In genomic region chr2:33874367-33874766, GRCm38 (mm10) we compare ENCODE assay signal across 16 mouse cellular contexts. TPM values are rescaled to one million over a fixed set of nuclear protein-coding genes. Genes with fewer than 3 reads are reported as not detected.
DNase-seq lines count a peak whose midpoint lies in the region; ATAC-seq and TF ChIP-seq lines count a peak whose summit lies in the region.
"Had no signal": no experiment of that assay in that cellular context is flagged by ENCODE, and none has a peak within 500 bp of the region (broad histone marks: within the 10 kb centered on the region; RNA-seq: fewer than 3 reads in every experiment).

No protein-coding gene starts in this region.

- no peak overlapping the region for H3K9ac ChIP-seq in neural tube, embryonic 15.5 days (replicated peaks)
- H3K9ac ChIP-seq: embryonic facial prominence, embryonic 15.5 days; forebrain, embryonic 12.5 days; liver, embryonic 13.5 days had no signal

- H3K27ac ChIP-seq in neural tube, embryonic 15.5 days (replicated peaks) = peak overlapping the region; percentile 90; the same call in 1 of the 2 replicates
- H3K27ac ChIP-seq: embryonic facial prominence, embryonic 15.5 days; liver, embryonic 13.5 days had no signal

- WGBS in lung, adult 2 months = 33% methylated on average over 5 of the region's 5 CpGs
- 93% methylated on average over 5 of the region's 5 CpGs for WGBS in neural tube, embryonic 15.5 days

- no peak for TF ChIP-seq CTCF in lung, adult 2 months (IDR thresholded peaks at IDR 0.05; ENCODE audit: insufficient read depth, low read length)

- no peaks in the 10 kb centered on the region for H3K27me3 ChIP-seq in neural tube, embryonic 15.5 days (replicated peaks)
- H3K27me3 ChIP-seq: embryonic facial prominence, embryonic 15.5 days; forebrain, embryonic 12.5 days; liver, embryonic 13.5 days had no signal

- H3K4me1 ChIP-seq in lung, adult 2 months (ENCODE audit: control insufficient read depth, insufficient read depth, low read length) = peaks cover 53% of the 10 kb centered on the region
- peaks cover 73% of the 10 kb centered on the region for H3K4me1 ChIP-seq in neural tube, embryonic 15.5 days

- peaks cover 29% of the 10 kb centered on the region for H3K36me3 ChIP-seq in neural tube, embryonic 15.5 days

- H3K4me2 ChIP-seq in neural tube, embryonic 15.5 days = no peak overlapping the region
- H3K4me2 ChIP-seq: embryonic facial prominence, embryonic 15.5 days; forebrain, embryonic 12.5 days; liver, embryonic 13.5 days had no signal

- ATAC-seq in neural tube, embryonic 15.5 days (ENCODE audit: low FRiP score) = no peak

- no peak overlapping the region for H3K4me3 ChIP-seq in lung, adult 2 months (replicated peaks; ENCODE audit: extremely low read depth, low read depth, low read length)
- no peak overlapping the region for H3K4me3 ChIP-seq in neural tube, embryonic 15.5 days (replicated peaks)
- H3K4me3 ChIP-seq: embryonic facial prominence, embryonic 15.5 days; forebrain, embryonic 12.5 days; liver, embryonic 13.5 days had no signal

- DNase-seq in lung, adult 18-20 months = peak; percentile 74 to 78
- no peak for DNase-seq in lung, postnatal 14 days
- peak; percentile 51 for DNase-seq in lung, adult 2 months
- DNase-seq in lung, postnatal 10 days = peak; percentile 50
- no peak for DNase-seq in embryo, embryonic 11 days
- DNase-seq in cerebellum, postnatal 36 days = no peak
- DNase-seq: cerebellum, adult 9-10 months; gastrocnemius, postnatal 25 days; heart, postnatal 14 days; kidney, adult 9 months; left cerebral cortex, postnatal 4 days; liver, embryonic 13.5 days; spleen, adult 18-20 months had no signal

- no peak for TF ChIP-seq POLR2A in lung, adult 2 months (IDR thresholded peaks at IDR 0.05; ENCODE audit: borderline replicate concordance, extremely low read depth, low read depth, low read length)

- no peaks in the 10 kb centered on the region for H3K9me3 ChIP-seq in neural tube, embryonic 15.5 days (replicated peaks)
- H3K9me3 ChIP-seq: embryonic facial prominence, embryonic 15.5 days; liver, embryonic 13.5 days had no signal

RNA-seq across cellular contexts. Expression of gene Mvb12b, which starts 13.4 kb away (rescaled TPM):
- 47.0 and 49.9 TPM in 2 replicates for polyA plus RNA-seq in lung, adult 2 months (2012; rRNA removed)
- 49.5 and 52.2 TPM in 2 replicates for polyA plus RNA-seq in neural tube, embryonic 15.5 days (2015; fragmentation: Nextera tagmentation; extraction: Ambion mirVana)

Comparison
In these comparisons a context has a peak if more than half of its experiments do, and no peak if none do; other contexts are left out.
1. DNase-seq: peak in lung, adult 18-20 months (2 of 2), lung, adult 2 months (single experiment) and lung, postnatal 10 days (single experiment); none in lung, postnatal 14 days (single experiment), embryo, embryonic 11 days (single experiment) and cerebellum, postnatal 36 days (0 of 2).